Mouse (Mus musculus) forebrain, embryonic 11.5 days (tissue): ENCODE data around the gene Ccng2. TPM values are rescaled to one million over a fixed set of nuclear protein-coding genes. Genes with fewer than 3 reads are reported as not detected.

Source experiments
- ATAC-seq: fragments of 200-750 bp; cut with Nextera tagmentation; replicated peaks from 2 replicates; pipeline ENCODE4 v1.8.0; 2017; ENCODE audit warnings: moderate TSS enrichment; ENCODE audit not compliant: low FRiP score
- DNase-seq: peaks from one replicate; pipeline ENCODE4 v3.0.0-alpha.2; 2017; ENCODE audit warnings: low spot score
- H3K27ac ChIP-seq: fragments of 300-500 bp; sonication (generic); 2 replicates; pipeline ENCODE4 v1.5.1; 2014; ENCODE audit warnings: low read depth, low read length
- H3K27me3 ChIP-seq: fragments of 300-500 bp; sonication (generic); 2 replicates; pipeline ENCODE4 v1.6.1; 2014; ENCODE audit warnings: mild to moderate bottlenecking, low read length, mixed read lengths; ENCODE audit not compliant: control insufficient read depth, insufficient read depth
- H3K36me3 ChIP-seq: fragments of 300-500 bp; sonication (generic); 2 replicates; pipeline ENCODE4 v1.6.1; 2014; ENCODE audit warnings: mild to moderate bottlenecking, low read length, moderate library complexity, mixed read lengths; ENCODE audit not compliant: control insufficient read depth, insufficient read depth
- H3K4me1 ChIP-seq: fragments of 300-500 bp; sonication (generic); replicated peaks from 2 replicates; pipeline ENCODE4 v1.6.1; 2014; ENCODE audit warnings: low read length, mixed read lengths; ENCODE audit not compliant: control insufficient read depth, insufficient read depth
- H3K4me2 ChIP-seq: fragments of 300-500 bp; sonication (generic); 2 replicates; pipeline ENCODE4 v1.6.1; 2014; ENCODE audit warnings: low read depth, mild to moderate bottlenecking, low read length, moderate library complexity, mixed read lengths; ENCODE audit not compliant: severe bottlenecking
- H3K4me3 ChIP-seq: fragments of 300-500 bp; sonication (generic); 2 replicates; pipeline ENCODE4 v1.5.1; 2014; ENCODE audit warnings: low read depth, low read length
- H3K9ac ChIP-seq: fragments of 300-500 bp; sonication (generic); 2 replicates; pipeline ENCODE4 v1.6.1; 2014; ENCODE audit warnings: low read length
- H3K9me3 ChIP-seq: fragments of 300-500 bp; sonication (generic); 2 replicates; pipeline ENCODE4 v1.6.1; 2016; ENCODE audit warnings: low read length, mixed read lengths; ENCODE audit not compliant: control insufficient read depth
- WGBS: fragments of 180-500 bp; shearing (Covaris S2); extraction: QIAGEN DNeasy Blood & Tissue Kit; methylation state at CpG from one replicate; pipeline ENCODE4 v1.1.7; 2014; 5-methylcytosine and 5-hydroxymethylcytosine counted together
- polyA plus RNA-seq: library from polyadenylated mRNA; unstranded; fragments of >200 nt; fragmentation: Nextera tagmentation; extraction: Ambion mirVana; gene quantifications from 2 replicates; pipeline ENCODE4 v1.2.1, GENCODE M21; 2014

Gene Ccng2
- polyA plus RNA-seq, 1 experiment from 2014 or later, result 80.7 TPM

- peak overlapping the region; percentile 96 for H3K4me3 ChIP-seq
- peaks cover 9% of the 10 kb centered on the region for H3K36me3 ChIP-seq
- under 1% methylated on average over 47 of the region's 48 CpGs for WGBS
- no peaks in the 10 kb centered on the region for H3K27me3 ChIP-seq
- H3K4me2 ChIP-seq, result peak overlapping the region; percentile 56
- peak overlapping the region; percentile 91 for H3K27ac ChIP-seq
- 0 out of 2 replicates have a peak, but pooled peaks cover 2% of the 10 kb centered on the region for H3K4me1 ChIP-seq
- DNase-seq (peak; percentile 92), ATAC-seq (peak; percentile 74)
- H3K9ac ChIP-seq, result peak overlapping the region; percentile 96
- no peaks in the 10 kb centered on the region for H3K9me3 ChIP-seq
Observed at GRCm38 (mm10) chr5:93267851-93268606, 972 bp downstream of the Ccng2 start.

- no peak for ATAC-seq
- H3K27me3 ChIP-seq, result no peaks in the 10 kb centered on the region
- H3K9ac ChIP-seq, result no peak overlapping the region
- no peaks in the 10 kb centered on the region for H3K9me3 ChIP-seq
- 67% methylated on average over 7 of the region's 7 CpGs for WGBS
- H3K4me3 ChIP-seq, result 0 out of 2 replicates have a peak overlapping the region, but pooled peaks have one; percentile 1
- H3K36me3 ChIP-seq, result peaks cover 24% of the 10 kb centered on the region
- H3K4me2 ChIP-seq, result peak overlapping the region; percentile 56; the same call in 1 of the 2 replicates
- 0 out of 2 replicates have a peak, but pooled peaks cover 2% of the 10 kb centered on the region for H3K4me1 ChIP-seq
- H3K27ac ChIP-seq, result no peak overlapping the region
- DNase-seq, result no peak
Observed at GRCm38 (mm10) chr5:93270095-93270494, 3.0 kb downstream of the Ccng2 start.

GRCm38 (mm10) chr5:93270721-93271120 is 3.7 kb downstream of the Ccng2 start:
- no peaks in the 10 kb centered on the region for H3K9me3 ChIP-seq
- 96% methylated on average over 18 of the region's 18 CpGs for WGBS
- H3K27me3 ChIP-seq, result no peaks in the 10 kb centered on the region
- H3K4me2 ChIP-seq, result no peak overlapping the region
- no peak overlapping the region for H3K27ac ChIP-seq
- H3K36me3 ChIP-seq, result peaks cover 29% of the 10 kb centered on the region
- H3K4me3 ChIP-seq, result no peak overlapping the region
- H3K4me1 ChIP-seq, result 0 out of 2 replicates have a peak, but pooled peaks cover 2% of the 10 kb centered on the region
- no peak overlapping the region for H3K9ac ChIP-seq
- ATAC-seq (no peak), DNase-seq (no peak)

- WGBS, result 86% methylated on average over 14 of the region's 14 CpGs
- Histone ChIP-seq H3K9me3 (no peaks in the 10 kb centered on the region), H3K4me3 (no peak overlapping the region), H3K27me3 (no peaks in the 10 kb centered on the region), H3K27ac (no peak overlapping the region), H3K36me3 (no peaks in the 10 kb centered on the region), H3K4me1 (no peaks in the 10 kb centered on the region), H3K9ac (no peak overlapping the region), H3K4me2 (no peak overlapping the region)
- ATAC-seq, result no peak
- no peak for DNase-seq
Observed at GRCm38 (mm10) chr5:93282446-93283107, 15.5 kb downstream of the Ccng2 start.

GRCm38 (mm10) chr5:93283109-93283508 is 16.1 kb downstream of the Ccng2 start:
- H3K4me3 ChIP-seq, result no peak overlapping the region
- H3K36me3 ChIP-seq, result no peaks in the 10 kb centered on the region
- no peak overlapping the region for H3K4me2 ChIP-seq
- no peaks in the 10 kb centered on the region for H3K4me1 ChIP-seq
- no peaks in the 10 kb centered on the region for H3K27me3 ChIP-seq
- 87% methylated on average over 7 of the region's 7 CpGs for WGBS
- no peak for ATAC-seq
- DNase-seq, result no peak
- H3K9ac ChIP-seq, result no peak overlapping the region
- no peak overlapping the region for H3K27ac ChIP-seq
- H3K9me3 ChIP-seq, result no peaks in the 10 kb centered on the region

- Histone ChIP-seq H3K9me3 (no peaks in the 10 kb centered on the region; the same call in 1 of the 2 replicates), H3K9ac (no peak overlapping the region), H3K4me3 (no peak overlapping the region), H3K4me2 (no peak overlapping the region), H3K4me1 (no peaks in the 10 kb centered on the region), H3K27ac (no peak overlapping the region), H3K27me3 (no peaks in the 10 kb centered on the region), H3K36me3 (no peaks in the 10 kb centered on the region)
- DNase-seq (no peak), ATAC-seq (no peak)
Observed at GRCm38 (mm10) chr5:93288553-93288952, 21.5 kb downstream of the Ccng2 start.

GRCm38 (mm10) chr5:93290282-93290681 is 23.2 kb downstream of the Ccng2 start:
- no peak for ATAC-seq
- Histone ChIP-seq H3K4me2 (no peak overlapping the region), H3K27ac (no peak overlapping the region), H3K4me1 (no peaks in the 10 kb centered on the region), H3K4me3 (no peak overlapping the region), H3K9me3 (no peaks in the 10 kb centered on the region; the same call in 1 of the 2 replicates), H3K36me3 (no peaks in the 10 kb centered on the region), H3K9ac (no peak overlapping the region), H3K27me3 (no peaks in the 10 kb centered on the region)
- WGBS, result 59% methylated on average over 2 of the region's 2 CpGs
- no peak for DNase-seq

- ATAC-seq, result no peak
- WGBS, result 80% methylated on average over 5 of the region's 5 CpGs
- H3K9ac ChIP-seq, result no peak overlapping the region
Observed at GRCm38 (mm10) chr5:93296341-93296746, 29.3 kb downstream of the Ccng2 start.

More at GRCm38 (mm10) chr5:93296341-93296746, 29.3 kb downstream of the Ccng2 start:
- no peaks in the 10 kb centered on the region for H3K4me1 ChIP-seq
- H3K36me3 ChIP-seq, result no peaks in the 10 kb centered on the region
- no peaks in the 10 kb centered on the region for H3K27me3 ChIP-seq
- no peak overlapping the region for H3K4me3 ChIP-seq
- DNase-seq, result no peak
- H3K27ac ChIP-seq, result no peak overlapping the region
- no peak overlapping the region for H3K4me2 ChIP-seq
- no peaks in the 10 kb centered on the region; the same call in 1 of the 2 replicates for H3K9me3 ChIP-seq
